Mouse (Mus musculus): ENCODE measurements around the gene Fam221b.

The Fam221b gene

DNA sequence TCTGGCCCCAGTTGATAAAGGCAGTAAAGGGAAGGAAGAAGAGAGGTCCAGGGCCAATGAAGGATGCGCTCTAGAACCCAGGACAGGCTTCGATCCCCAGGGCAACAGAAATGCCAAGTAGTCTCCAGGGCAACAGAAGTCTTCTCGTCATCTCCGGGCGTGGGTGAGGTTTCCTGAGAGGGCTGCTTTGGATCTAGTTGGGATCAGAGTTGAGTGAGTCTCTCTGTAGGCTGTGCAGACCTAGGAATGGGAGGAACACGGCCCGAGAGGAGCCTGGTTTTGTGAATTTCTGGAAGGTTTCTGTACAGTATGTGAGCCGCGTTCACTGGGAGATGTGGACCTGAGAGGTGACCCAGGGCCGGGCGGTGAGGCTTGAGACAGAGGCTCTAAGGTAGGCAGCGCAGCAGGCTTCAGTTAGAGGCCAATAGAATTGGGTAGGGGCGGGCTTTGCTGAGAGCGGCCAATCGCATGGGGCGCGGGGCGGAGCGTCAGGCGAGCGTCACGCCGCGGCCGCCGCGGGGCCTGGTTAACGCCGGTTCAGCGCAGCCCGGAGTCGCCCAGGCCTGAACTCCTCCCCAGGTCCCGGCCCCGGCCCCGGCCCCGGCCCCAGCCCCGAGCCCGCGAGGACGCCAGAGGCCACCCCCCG lies at the start of gene Fam221b, which contains the start of gene Tmem8b:
Fam221b (minus strand) TSS at position 364 of the 646 bp plus-strand sequence.
Tmem8b (plus strand) TSS at position 190 of the 646 bp plus-strand sequence.
- peak; percentile 96 to 97 for DNase-seq

DNA sequence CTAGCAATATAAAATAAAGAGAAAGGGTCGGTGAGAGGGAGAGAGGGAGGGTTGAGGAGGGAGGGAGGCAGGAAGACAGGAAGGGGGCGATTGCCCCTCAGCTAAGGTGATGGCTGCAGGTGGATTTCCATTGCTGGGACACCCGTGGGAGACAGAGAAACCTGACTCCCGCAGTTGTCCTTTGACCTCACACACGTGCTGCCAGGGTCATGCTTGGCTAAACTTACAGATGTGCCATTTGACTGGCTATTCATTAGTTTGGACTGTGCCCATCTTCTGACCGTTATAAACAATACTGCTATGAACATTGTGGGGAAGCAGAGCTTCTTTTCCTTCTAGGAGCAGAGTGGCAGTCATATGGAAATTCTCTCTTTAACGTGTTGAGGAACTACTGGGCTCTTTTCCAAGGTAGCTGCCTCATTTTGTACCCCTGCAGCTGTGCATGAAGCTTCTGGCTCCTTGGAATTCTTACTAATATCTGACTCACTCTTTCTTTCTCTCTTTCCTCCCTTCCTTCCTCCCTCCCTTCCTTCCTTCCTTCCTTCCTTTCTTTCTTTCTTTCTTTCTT lies 44.8 kb upstream of the Fam221b start:
- DNase-seq = no peak

DNA sequence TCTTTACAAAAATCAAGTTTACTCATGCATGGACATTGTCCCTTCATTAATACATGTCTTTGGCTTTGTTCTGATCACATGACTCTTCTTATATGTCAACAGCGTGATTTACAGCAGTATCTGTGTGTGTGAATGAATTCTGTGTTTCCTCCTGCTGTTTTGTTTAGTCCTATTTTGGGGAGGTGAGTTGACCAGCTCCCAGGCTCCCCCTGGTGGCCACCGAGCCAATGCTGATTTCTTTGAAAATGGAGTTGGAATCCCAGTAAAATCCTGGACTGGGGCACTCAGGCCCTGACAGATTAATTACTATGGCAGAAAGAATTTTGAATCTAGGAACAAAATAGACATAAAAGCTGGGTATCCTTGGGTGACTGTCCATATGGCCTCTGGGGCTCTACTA lies 42.9 kb upstream of the Fam221b start:
- DNase-seq = peak; percentile 94 to 97

DNA sequence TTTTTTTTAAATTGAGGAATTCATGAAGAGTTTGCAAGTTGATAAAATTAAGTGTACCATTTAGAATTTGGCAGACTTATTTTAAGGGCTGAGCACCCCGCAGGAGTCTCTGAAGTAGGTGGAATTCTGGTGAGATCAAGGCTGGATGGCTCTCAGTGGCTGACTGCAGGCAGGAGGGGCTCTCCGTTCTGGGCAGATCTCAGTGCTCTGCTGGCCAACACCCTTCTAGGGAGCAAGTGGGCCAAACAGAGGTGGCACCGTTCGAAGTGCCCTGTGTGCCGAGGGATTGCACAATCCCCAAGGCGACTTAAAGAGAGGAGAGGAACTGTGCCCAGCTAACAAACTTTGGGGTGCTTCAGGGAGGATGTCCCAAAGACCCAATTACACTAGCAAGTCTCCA lies 40.9 kb upstream of the Fam221b start, which contains the start of gene Olfr71:
Olfr71 (minus strand) TSS at position 387 of the 400 bp plus-strand sequence.
- no peak for DNase-seq

DNA sequence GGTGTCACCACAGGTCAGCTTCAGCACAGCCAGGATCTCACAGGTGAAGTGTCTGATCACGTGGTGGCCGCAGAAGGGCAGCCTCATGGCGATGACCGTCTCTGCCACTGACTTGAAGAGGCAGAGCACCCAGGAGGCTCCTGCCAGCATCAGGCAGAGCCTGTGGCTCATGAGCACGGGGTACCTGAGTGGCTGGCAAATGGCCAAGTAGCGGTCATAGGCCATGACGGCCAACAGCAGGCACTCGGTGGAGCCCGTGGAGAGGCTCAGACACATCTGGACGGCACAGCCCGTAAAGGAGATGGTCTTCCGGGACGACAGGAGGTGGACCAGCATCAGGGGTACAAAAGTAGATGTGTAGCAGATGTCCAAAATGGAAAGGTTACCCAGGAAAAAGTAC lies 37.0 kb upstream of the Fam221b start:
- DNase-seq = no peak

DNA sequence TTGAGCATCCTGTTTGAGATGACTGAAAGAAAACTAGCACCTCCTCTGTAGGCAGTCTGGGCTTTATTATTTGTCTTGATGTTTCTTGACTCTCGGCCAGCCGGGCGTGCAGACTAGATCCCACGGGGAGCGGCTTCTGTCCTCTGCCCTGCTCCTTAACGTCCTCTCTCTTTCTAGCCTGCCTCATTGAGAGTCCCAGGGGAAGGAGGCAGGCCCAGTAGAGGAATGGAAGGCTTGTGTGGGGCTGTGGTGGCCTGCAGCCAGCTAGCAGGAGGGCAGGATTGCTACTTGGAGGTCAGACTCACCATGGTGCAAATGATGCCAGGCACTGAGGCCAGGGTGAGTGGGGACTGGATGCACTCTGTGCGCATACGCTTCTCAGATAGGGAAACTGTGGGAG lies 34.9 kb upstream of the Fam221b start:
- DNase-seq = no peak

DNA sequence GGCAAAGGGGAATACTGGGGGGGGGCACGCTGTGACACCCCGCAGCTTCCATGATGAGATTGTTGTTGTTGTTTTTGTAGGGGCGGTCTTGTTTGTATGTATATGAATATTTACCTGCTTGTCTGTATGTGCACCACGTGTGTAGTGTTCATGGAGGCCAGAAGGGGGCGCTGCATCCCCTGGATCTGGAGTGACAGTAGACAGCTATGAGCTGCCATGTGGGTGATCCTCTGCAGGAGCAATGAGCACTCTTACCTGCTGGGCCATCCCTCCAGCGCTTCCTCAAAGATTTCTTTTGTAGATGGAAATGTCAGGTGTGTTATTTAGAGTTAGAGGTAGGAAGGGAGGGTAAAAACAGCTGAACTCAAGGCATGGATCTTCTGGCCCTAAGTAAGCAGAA lies 34.5 kb upstream of the Fam221b start:
- no peak for DNase-seq

DNA sequence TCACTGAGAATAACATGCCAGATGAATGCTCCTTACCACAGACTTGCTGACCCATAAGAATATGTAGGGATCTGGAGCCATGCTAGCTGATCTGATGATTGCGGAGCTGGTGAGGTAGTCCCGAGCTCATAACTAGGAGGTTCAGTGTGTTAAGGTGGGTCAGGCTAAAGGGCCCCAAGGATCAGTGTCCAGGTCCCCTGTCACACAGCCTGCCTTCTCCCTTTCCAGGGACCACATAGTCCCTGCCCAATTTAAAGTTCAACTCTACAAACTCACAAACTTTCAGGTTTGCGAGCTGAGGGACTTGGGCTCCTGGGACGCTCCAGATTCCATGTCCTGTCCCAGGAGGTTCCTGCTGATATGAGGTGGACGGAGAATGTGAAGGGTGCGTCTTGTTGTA lies 31.8 kb upstream of the Fam221b start, which contains the start of gene Olfr70:
Olfr70 (minus strand) TSS at position 101 of the 400 bp plus-strand sequence.
- DNase-seq = no peak

DNA sequence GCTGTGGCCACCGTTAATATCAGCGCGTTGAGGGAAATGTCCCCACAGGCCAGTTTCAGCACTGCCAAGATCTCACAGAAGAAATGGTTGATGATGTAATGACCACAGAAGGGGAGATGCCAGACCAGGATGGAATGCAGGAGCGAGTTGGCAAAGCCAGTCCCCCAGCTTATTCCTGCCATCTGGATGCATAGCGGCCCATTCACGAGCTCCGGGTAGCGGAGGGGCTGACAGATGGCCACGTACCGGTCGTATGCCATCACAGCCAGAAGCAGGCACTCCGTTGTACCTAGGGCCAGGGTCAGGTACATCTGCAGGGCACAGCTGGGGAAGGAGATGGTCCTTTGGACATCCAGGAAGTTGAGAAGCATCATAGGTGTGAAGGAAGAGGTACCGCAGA lies 27.6 kb upstream of the Fam221b start:
- DNase-seq = peak; percentile 75 to 78

DNA sequence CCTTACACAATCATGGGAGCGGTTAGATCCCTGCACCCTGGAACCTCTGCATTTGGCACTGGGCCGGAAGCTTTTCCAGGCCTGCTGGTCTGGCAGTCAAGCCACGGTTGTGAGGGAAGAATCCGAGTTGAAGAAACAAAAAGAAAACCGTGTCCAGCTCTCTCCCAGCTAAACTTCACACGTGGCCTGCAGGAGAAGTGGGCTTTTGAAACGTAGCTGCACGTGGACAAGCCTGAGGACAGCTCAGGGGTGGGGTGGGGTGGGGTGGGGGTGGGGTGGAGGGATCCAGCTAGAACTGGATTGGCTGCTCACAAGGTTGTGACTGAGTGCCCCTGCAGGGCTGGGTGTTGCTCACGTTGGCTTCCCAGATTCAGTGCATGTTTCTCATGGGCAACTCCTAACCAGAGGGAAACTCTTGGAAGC lies 26.3 kb upstream of the Fam221b start:
- DNase-seq = no peak

DNA sequence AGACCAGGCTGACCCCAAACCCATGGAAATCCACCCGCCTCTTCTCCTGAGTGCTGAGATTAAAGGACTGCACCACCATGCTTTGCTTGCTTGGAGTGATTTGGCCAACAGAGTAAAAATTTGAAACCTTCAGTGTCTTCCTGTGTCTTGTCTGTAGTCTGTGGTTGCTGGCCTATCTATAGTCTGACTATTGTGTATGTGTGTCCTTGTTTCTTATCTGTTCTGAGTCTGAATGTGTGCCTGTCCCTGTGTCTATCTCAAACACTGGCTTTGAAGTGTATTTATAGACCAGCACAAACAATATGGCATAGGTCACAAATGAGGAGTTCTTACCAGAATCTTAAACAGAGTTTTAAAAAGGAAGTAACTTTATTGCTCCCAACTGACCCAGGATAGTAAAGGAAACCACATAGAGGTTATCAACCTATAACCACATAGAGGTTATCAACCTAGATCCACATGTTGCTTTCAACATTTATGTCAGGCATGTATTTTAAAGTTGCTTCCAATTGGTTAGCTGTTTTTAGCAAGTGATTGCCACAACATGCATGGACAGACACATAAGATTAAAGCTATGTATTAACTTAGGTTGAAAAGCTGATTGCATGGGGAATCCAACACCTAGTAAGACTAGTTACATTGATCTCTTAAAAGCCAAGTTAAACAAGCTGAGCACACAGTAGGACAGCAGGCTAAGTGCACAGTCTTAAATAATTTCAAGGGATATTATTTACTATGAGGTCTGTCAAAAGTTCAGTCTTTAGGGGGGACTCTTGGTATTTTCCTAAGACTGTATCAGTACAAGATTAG lies 25.7 kb upstream of the Fam221b start:
- no peak for DNase-seq

DNA sequence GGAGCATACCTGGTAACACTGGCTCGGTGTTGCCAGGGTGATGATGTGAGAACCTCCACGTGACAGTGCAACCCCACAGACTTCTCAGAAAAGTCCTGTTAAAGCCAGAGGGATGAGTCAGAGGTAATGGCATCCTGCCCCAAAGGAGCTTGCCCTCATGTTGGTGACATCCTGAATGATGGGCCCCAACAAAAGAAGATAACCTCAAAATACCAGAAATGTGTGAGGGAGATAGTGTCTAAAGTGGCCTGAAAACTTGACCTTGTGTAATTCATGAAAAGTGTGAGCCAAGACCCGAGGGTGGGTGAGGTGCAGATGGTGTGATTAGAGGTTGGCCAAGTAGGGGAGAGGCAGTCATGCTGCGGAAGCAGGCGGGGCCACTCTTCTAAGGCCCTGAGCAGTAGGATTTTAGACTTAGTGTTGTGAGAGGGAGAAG lies 24.9 kb upstream of the Fam221b start:
- peak in 1 of 2 experiments; percentile 41 for DNase-seq

DNA sequence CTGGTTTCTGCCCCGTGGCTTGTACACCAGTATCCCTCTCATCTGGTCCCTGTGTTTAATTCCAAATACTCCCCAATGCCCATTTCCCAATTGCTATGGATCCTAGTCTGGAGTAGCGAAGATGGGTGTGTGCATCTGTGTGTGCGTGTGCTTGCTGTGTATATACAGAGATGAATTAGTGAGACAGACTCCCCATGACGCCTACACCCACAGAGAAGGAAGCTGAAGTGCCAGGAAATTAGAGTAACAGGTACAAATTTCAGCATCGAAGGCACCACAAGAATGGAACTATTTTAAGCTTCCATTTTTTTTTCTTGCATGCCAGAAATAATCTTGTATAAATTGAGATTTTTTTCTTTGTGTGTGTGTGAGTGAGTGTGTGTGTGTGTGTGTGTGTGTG lies 22.1 kb upstream of the Fam221b start:
- no peak for DNase-seq

DNA sequence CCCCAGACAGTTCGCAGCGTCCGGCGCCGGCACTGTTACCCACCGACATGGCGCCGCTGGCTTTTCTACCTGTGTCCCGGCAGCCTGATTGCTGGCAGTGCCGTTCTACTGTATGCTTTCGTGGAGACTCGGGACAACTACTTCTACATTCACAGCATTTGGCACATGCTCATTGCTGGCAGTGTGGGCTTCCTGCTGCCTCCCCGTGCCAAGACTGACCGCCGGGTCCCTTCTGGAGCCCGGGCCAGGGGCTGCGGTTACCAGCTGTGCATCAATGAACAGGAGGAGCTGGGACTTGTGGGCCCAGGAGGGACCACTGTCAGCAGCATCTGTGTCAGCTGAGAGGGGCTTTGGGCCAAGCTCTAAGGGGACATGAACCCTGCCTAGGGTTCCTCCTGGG lies 21.1 kb upstream of the Fam221b start:
- peak; percentile 49 to 52 for DNase-seq

DNA sequence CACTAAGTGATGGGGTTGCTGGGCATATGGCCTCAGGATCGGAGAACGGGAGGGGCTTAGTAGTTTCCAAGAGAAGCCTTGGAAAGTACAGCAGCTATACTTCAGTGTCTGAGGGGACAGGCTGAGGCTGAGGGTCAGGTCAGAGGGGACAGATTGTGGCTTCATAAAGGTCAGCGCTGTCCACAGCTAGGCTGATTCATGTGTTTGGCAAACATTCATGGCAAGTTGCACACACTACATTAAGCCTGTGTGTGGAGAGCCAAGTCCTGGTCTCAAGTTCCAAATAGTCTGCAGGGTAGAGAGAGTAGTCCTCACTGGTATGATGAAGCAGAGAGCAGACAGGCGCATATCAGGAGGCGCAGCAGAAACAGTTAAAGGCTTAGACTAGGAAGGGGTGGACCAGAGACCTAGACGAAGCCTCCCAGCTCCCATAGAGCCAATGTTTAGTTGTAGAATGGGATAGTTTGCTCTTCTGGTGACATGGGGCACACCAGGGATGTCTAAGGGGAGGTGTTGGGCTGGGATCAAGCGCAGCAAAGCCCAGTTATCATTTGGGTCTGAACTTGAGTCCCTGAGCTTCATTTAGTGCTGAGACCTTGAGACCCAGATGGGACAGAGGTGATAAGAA lies 10.6 kb upstream of the Fam221b start:
- no peak for DNase-seq

DNA sequence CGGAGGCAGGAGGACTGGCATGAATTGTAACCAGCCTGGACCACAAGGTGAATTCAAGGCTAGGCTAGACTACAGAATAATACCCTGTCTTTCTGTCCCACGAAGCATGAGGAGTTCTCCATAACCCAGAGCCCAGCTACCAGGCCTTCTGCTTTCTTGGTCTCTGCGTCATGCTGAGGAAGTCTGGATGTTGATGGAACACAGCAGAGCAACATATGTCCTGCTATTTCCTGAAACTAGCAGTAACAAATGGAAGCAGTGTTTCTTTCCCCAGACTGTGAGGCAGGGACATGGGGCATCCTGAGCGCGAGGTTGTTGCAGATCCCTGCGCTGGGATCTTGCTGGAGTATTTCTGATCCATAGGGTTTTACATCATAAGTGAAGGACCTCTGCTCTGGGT lies 9.6 kb upstream of the Fam221b start:
- no peak for DNase-seq

DNA sequence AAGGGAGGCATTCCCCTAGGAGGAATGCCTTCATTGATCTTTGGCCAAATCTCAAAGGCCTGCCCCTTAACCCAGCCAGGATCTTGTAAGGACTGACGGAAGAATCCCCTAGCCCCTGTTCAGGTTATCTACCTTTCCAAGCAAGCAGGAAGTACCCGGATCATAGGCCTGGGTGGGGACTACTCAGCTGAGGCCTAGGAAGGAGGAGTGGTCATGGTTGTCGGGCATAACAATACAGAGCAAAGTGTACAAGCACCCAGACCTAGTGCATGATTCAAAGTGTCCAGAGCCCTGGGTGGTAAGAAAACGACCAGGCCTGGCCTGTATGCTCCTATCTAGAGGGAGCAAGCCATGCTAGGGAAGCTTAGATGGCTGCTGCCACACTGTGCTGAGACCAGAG lies 6.7 kb upstream of the Fam221b start:
- no peak for DNase-seq

DNA sequence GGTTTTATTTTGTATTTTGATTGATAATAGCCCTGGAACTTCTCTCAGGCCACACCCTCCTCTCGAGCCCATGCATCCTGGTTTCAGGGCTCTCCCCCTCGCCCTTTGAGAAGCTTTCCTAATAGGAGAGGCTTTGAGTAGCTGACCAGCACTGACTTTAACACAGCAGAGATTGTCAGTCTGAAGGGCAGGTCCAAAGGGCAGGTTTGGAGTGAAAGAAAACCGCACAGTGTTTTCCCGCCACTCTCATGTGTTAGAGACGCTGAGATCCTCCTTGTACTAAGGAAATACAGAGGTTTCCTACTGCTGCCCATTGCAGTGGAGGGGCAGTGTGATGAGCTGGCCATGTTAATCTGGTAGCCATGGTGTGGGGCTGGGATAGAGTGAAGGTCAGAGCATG lies 6.0 kb upstream of the Fam221b start:
- no peak for DNase-seq

DNA sequence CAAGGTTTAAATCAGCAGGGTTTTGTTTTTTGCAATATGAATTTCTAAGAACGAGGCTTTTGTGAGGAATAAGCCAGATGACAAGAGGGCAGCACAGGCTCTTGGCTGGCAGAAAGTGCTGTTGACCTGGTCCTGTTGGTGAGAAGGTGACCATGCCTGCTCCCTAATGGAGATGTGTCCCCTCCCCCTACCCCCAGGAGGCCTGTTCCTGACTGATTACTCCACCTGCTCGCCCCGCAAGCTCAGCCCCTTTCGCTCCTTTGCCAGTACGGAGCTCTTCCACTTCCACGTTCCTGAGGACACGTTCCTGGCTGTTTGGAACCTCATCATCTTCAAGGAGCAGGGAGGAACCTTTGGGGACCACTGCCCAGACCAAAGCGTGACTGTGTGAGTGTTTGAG lies 4.8 kb upstream of the Fam221b start:
- no peak for DNase-seq

DNA sequence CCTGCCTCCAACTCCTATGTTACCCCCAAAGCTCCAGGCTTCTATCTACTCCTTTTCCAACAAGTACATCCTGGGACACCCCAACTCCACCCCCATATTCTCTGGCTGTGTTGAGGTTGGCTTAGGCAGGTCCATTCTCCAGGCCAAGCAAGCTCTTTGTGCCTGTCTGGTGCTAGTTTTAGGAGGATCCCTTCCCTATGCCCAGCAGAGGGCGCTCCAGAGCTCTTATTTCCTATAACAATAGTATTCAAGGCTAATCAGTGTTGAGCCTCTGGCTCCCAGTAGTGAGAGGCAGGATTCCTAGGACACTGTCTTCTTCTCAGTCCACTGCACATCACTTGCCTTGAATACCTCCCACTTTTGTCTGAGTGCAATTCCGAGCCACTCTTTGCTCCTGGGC lies 3.1 kb upstream of the Fam221b start:
- DNase-seq = peak; percentile 95 to 98

DNA sequence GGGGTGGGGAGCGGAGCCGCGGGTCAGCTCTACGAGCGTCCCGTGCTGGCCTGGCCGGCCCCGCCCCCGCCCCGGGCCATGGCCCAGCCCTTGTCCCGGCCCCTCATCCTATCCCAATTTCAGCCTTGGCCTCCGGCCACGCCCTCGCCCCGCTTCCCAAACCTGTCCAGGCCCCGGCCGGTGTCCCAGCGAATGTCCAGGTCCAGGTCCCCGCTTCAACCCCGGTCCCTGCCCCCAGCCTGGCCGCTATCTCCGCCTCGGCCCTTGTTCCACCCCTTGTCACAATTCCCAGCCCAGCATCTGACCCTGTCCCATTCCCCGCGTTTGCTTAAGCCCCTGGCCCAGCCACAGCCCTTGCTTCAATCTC lies 466 bp upstream of the Fam221b start:
- DNase-seq = peak in 1 of 2 experiments; percentile 76

DNA sequence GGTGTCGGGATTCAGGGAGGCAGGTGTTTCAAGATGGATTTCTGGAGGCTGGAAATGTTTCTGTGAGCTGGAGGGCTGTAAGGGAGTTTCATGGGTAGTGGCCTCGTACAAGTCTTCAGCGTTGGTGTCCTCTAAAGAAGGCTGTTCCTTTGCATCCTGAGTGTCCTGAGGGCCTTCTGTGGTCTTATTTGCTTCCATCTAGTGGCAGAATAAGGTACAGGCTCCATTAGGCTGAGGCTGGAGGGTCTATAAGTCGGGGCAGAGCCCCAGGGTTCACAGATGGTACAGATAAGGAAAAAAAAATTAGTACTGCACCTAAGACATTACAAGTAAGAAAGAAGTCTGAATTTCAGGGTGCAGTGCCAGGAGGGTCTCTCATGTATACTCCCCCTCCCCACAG lies 2.5 kb downstream of the Fam221b start:
- peak in 1 of 2 experiments; percentile 50 for DNase-seq

DNA sequence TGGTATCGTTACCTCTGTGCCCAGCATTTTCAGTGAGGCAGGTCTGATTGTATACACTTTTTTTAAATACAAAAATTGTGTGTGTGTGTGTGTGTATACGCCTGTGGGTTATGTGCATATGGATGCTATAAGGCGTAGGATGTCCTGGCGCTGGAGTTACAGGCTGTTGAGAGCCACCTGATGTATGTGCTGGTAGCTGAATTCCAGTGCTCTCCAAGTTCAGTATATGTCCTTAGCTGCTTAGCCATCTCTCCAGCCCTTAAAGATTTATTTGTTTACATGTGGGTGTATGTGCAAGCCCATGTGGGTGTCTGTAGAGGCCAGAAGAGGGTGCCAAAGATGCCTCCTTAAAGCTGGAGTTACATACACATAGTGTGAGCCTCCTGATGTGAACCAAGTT lies 11.8 kb downstream of the Fam221b start:
- DNase-seq = no peak

All from cerebellum, postnatal 14 days (tissue).